Mouse (Mus musculus): ENCODE data around the gene Hpcal1. TPM values are rescaled to one million over a fixed set of nuclear protein-coding genes. Genes with fewer than 3 reads are reported as not detected.
A peak's percentile ranks its signal among the peaks of the same experiment; 100 is the strongest.

The Hpcal1 gene
- total RNA-seq (2021) = 10 to 100 TPM; 26.4 to 27.1 TPM
- long read RNA-seq, experiment 1, transcript Hpcal1-201 (4 exons, 1,526 nt) = major isoform, 33 of 52 reads
- long read RNA-seq, experiment 1, partial matches to known transcripts = 1 of 52 reads
- long read RNA-seq, experiment 1, other reads (novel, unspliced or antisense) = 16 of 52 reads
- long read RNA-seq, experiment 2, transcript Hpcal1-201 (4 exons, 1,526 nt) = major isoform, 26 of 35 reads
- long read RNA-seq, experiment 2, partial matches to known transcripts = 0 of 35 reads
- long read RNA-seq, experiment 2, other reads (novel, unspliced or antisense) = 9 of 35 reads

- intact Hi-C loops (cut with DNase I) = loop anchor here (5.0 kb wide), 5 partner anchors 37 to 133 kb away; no protein-coding TSS in a partner anchor
- peak; percentile 97 to 98 for DNase-seq
These were observed at the start of gene Hpcal1 for GRCm38 (mm10) chr12:17690564-17691281. Hpcal1 (plus strand) TSS chr12:17690856.

GRCm38 (mm10) chr12:17641269-17641668 lies 49.4 kb upstream of the Hpcal1 start:
- intact Hi-C loops (cut with DNase I) = no loop called here

GRCm38 (mm10) chr12:17644385-17645222 lies 46.1 kb upstream of the Hpcal1 start:
- intact Hi-C loops (cut with DNase I) = no loop called here
- no peak for DNase-seq

More at GRCm38 (mm10) chr12:17641269-17641668, 49.4 kb upstream of the Hpcal1 start:
- no peak for DNase-seq

- intact Hi-C loops (cut with DNase I) = no loop called here
These were observed 44.2 kb upstream of the Hpcal1 start for GRCm38 (mm10) chr12:17646457-17646856.

GRCm38 (mm10) chr12:17651223-17652095 lies 39.2 kb upstream of the Hpcal1 start:
- intact Hi-C loops (cut with DNase I) = no loop called here
- no peak for DNase-seq

More at GRCm38 (mm10) chr12:17646457-17646856, 44.2 kb upstream of the Hpcal1 start:
- DNase-seq = no peak

- intact Hi-C loops (cut with DNase I) = no loop called here
- DNase-seq = no peak
These were observed 38.2 kb upstream of the Hpcal1 start for GRCm38 (mm10) chr12:17652216-17653050.

- no peak for DNase-seq
- intact Hi-C loops (cut with DNase I) = no loop called here
These were observed 37.4 kb upstream of the Hpcal1 start for GRCm38 (mm10) chr12:17653051-17653783.

GRCm38 (mm10) chr12:17657561-17658195 lies 33.0 kb upstream of the Hpcal1 start:
- DNase-seq = no peak
- intact Hi-C loops (cut with DNase I) = no loop called here

GRCm38 (mm10) chr12:17658521-17658920 lies 32.1 kb upstream of the Hpcal1 start:
- intact Hi-C loops (cut with DNase I) = no loop called here
- DNase-seq = no peak

GRCm38 (mm10) chr12:17661483-17661920 lies 29.2 kb upstream of the Hpcal1 start:
- peak; percentile 12 to 34 for DNase-seq
- intact Hi-C loops (cut with DNase I) = no loop called here

GRCm38 (mm10) chr12:17663991-17664635 lies 26.5 kb upstream of the Hpcal1 start:
- DNase-seq = no peak
- intact Hi-C loops (cut with DNase I) = no loop called here

GRCm38 (mm10) chr12:17665906-17666326 lies 24.7 kb upstream of the Hpcal1 start:
- DNase-seq = no peak
- intact Hi-C loops (cut with DNase I) = loop anchor here (5.0 kb wide), 1 partner anchor 131 kb away; no protein-coding TSS in a partner anchor

- intact Hi-C loops (cut with DNase I) = loop anchor here (5.0 kb wide), 1 partner anchor 131 kb away; no protein-coding TSS in a partner anchor
- DNase-seq = peak; percentile 28 to 33
These were observed 24.0 kb upstream of the Hpcal1 start for GRCm38 (mm10) chr12:17666616-17667015.

GRCm38 (mm10) chr12:17673729-17674128 lies 16.9 kb upstream of the Hpcal1 start:
- intact Hi-C loops (cut with DNase I) = loop anchor here (10.0 kb wide), 1 partner anchor 309 kb away; no protein-coding TSS in a partner anchor
- DNase-seq = no peak

- intact Hi-C loops (cut with DNase I) = loop anchor here (10.0 kb wide), 1 partner anchor 309 kb away; no protein-coding TSS in a partner anchor
- DNase-seq = no peak
These were observed 16.4 kb upstream of the Hpcal1 start for GRCm38 (mm10) chr12:17674182-17674812.

GRCm38 (mm10) chr12:17677743-17678142 lies 12.9 kb upstream of the Hpcal1 start:
- intact Hi-C loops (cut with DNase I) = loop anchor here (10.0 kb wide), 1 partner anchor 313 kb away; no protein-coding TSS in a partner anchor
- no peak for DNase-seq

Data from heart, postnatal 14 days (tissue).